Mouse (Mus musculus): ENCODE results near the gene Elp4.

Gene Elp4

DNA sequence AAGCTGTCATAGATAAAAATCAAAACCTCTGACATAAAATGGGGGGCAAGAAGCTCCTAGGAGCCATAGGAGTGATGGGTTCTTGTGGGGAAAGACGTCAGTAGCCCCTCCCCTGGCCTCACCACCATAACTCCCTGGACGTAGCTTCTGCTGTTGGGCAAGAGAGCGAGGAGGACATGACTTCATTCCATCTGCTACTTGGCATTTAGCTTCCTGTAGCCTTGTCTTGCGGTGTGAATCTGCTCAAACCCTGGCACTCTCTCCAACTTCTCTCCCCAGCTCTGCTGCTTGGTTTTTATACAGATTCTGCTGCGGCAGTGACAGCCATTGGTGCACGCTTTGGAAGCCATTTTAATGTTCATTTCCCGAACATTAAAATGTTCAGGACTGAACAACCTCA is 157.5 kb downstream of the Elp4 start:
- ATAC-seq (ENCODE audit: insufficient number of reproducible peaks, low FRiP score, low TSS enrichment), result peak; percentile 91

- no peak for ATAC-seq (ENCODE audit: insufficient number of reproducible peaks, low FRiP score, low TSS enrichment)
Measured at GRCm38 (mm10) chr2:105736166-105736565, 168.2 kb downstream of the Elp4 start.

DNA sequence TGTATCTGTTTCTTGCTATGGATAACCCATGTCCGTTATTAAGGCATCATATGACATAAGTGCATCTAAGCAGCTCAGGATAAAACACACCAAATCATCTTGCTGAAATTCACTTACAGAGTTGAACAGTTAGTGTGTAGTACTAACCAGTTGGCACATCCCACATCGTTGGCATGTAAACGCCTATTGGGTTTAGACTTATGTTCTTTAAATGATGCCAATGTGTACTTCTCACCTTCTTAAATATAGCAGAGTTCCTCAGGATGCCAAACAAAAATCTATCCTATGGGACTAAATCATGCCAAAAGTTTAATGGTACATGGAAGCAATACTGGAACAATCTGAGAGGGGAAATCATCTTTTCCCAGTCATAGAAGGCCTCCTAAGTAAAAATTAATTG is 173.7 kb downstream of the Elp4 start:
- no peak for ATAC-seq (ENCODE audit: insufficient number of reproducible peaks, low FRiP score, low TSS enrichment)

- no peak for ATAC-seq (ENCODE audit: insufficient number of reproducible peaks, low FRiP score, low TSS enrichment)
Measured at GRCm38 (mm10) chr2:105726657-105727056, 177.7 kb downstream of the Elp4 start.

- no peak for ATAC-seq (ENCODE audit: insufficient number of reproducible peaks, low FRiP score, low TSS enrichment)
Measured at GRCm38 (mm10) chr2:105715409-105716115, 188.8 kb downstream of the Elp4 start.

GRCm38 (mm10) chr2:105710511-105710910 is 193.9 kb downstream of the Elp4 start:
- no peak for ATAC-seq (ENCODE audit: insufficient number of reproducible peaks, low FRiP score, low TSS enrichment)

GRCm38 (mm10) chr2:105709126-105709525 is 195.2 kb downstream of the Elp4 start:
- no peak for ATAC-seq (ENCODE audit: insufficient number of reproducible peaks, low FRiP score, low TSS enrichment)

GRCm38 (mm10) chr2:105705320-105705719 is 199.0 kb downstream of the Elp4 start:
- no peak for ATAC-seq (ENCODE audit: insufficient number of reproducible peaks, low FRiP score, low TSS enrichment)

DNA sequence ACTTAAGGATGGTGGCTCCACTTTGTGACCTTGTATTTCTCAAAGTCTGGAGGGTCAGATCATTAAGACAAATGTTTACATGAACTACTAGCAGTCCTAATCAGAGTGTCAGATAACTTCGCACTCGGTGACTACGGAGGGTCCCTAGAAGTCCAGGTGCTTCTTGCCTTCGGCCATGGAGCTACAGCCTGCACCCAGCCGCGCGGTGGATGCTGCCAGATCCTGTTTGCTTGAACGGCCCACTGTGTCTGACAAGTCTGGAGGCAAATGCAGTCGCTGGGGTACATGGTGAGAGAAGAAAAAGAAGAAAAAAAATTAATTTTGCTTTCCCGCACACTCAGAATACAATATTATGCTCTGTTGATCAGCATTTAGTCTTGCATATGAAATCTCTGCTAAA is 201.8 kb downstream of the Elp4 start:
- ATAC-seq (ENCODE audit: insufficient number of reproducible peaks, low FRiP score, low TSS enrichment), result no peak

- no peak for ATAC-seq (ENCODE audit: insufficient number of reproducible peaks, low FRiP score, low TSS enrichment)
Measured at GRCm38 (mm10) chr2:105701781-105702180, 202.6 kb downstream of the Elp4 start.

GRCm38 (mm10) chr2:105698631-105699030 is 205.7 kb downstream of the Elp4 start:
- peak; percentile 57; the same call in 1 of the 2 replicates for ATAC-seq (ENCODE audit: insufficient number of reproducible peaks, low FRiP score, low TSS enrichment)

DNA sequence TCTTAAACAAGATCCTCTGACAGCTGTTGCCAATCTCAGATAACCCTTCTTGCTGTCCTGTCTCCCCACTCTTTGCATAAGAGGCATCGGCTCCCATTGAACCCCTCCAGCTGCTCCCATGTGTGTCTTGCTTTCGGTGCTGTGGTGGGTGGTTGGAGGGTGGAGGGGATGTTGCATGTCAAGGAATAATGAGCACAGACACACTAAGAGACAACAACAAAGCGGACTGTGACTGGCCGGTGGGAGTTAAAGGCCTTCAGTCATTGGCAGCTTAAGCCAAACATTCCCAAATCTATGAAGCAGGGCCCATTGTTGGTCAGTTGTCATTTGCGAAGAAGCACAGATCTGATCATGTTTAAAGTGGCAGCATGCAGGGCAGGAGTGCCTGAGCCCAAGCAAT is 206.6 kb downstream of the Elp4 start:
- no peak for ATAC-seq (ENCODE audit: insufficient number of reproducible peaks, low FRiP score, low TSS enrichment)

GRCm38 (mm10) chr2:105691296-105691695 is 213.1 kb downstream of the Elp4 start:
- no peak for ATAC-seq (ENCODE audit: insufficient number of reproducible peaks, low FRiP score, low TSS enrichment)

GRCm38 (mm10) chr2:105689771-105690639 is 214.4 kb downstream of the Elp4 start:
- no peak for ATAC-seq (ENCODE audit: insufficient number of reproducible peaks, low FRiP score, low TSS enrichment)

DNA sequence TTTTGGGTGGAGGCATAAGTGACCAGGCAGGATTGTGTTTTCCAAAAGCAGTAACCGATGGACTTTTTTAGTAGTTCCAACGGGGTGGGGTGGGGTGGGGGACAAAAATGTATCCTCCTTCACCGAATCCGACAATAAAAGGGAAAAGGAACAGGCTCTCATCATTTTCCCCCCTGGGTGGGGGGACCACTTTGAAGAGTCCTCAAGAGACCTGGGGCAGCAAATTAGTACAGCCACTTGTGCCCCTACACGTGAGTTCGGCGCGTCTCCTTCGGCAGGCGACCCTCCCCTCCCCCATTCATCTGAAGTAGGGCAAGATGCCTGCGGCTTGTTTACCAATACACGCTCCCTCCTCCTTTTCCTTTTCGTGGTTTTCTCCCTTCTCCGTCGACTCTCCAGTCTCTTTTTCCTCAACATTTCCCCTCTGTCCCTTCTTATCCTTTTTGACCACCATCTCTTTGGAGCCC is 215.0 kb downstream of the Elp4 start:
- no peak for ATAC-seq (ENCODE audit: insufficient number of reproducible peaks, low FRiP score, low TSS enrichment)

GRCm38 (mm10) chr2:105688436-105689303 is 215.7 kb downstream of the Elp4 start:
- peak; percentile 67 for ATAC-seq (ENCODE audit: insufficient number of reproducible peaks, low FRiP score, low TSS enrichment)

DNA sequence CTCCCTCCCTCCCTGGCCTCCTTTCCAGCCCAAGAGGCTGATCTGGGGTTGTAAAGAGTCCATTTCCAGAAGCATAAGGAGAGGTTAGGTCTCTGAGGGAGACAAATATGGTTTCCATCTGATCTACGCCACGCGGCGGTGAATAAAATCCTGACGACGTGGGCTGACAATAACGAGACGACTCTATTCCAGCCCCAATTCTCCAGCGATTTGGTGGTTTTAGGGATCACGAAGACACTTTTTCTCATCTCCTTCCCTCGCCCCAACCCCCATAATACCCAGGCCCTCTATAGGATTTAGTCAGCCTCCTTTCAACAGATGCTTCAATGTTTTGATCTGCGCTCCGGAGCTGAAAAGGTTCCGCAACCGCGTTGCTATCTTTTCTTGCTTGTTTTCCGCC is 216.4 kb downstream of the Elp4 start:
- peak; percentile 31 for ATAC-seq (ENCODE audit: insufficient number of reproducible peaks, low FRiP score, low TSS enrichment)

DNA sequence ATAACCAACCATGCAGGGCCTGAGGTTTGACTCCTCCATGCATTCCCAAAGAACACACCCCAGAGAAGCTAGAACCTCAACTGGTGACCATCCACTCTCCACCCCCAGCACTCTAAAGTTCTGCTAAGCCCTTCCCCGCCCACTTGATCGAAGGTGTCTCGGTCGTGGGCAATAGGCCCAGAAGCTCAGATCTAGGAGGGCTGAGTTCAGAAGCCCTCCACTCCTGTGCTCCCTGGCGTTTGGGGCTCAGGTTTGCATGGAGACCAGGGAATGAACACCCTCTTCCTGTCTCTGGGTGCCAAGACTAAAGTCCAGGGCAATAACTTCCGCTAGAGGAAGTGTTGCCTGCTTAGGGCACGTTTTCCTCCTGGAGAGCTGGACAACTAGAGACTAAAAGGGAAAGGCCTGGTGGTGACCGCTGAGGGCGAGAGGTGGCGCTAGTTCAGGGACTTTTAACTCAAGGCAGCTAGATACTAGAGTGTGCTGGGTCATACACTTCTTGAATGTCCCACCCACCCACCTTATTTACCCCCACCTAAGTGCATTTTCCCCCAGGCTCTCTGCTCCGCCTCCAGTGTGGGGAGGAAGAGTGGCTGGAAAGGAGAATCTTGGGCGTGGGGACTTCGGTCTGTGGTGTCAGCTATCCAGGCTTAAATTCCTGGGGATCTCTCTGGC is 216.9 kb downstream of the Elp4 start:
- peak; percentile 69 for ATAC-seq (ENCODE audit: insufficient number of reproducible peaks, low FRiP score, low TSS enrichment)

DNA sequence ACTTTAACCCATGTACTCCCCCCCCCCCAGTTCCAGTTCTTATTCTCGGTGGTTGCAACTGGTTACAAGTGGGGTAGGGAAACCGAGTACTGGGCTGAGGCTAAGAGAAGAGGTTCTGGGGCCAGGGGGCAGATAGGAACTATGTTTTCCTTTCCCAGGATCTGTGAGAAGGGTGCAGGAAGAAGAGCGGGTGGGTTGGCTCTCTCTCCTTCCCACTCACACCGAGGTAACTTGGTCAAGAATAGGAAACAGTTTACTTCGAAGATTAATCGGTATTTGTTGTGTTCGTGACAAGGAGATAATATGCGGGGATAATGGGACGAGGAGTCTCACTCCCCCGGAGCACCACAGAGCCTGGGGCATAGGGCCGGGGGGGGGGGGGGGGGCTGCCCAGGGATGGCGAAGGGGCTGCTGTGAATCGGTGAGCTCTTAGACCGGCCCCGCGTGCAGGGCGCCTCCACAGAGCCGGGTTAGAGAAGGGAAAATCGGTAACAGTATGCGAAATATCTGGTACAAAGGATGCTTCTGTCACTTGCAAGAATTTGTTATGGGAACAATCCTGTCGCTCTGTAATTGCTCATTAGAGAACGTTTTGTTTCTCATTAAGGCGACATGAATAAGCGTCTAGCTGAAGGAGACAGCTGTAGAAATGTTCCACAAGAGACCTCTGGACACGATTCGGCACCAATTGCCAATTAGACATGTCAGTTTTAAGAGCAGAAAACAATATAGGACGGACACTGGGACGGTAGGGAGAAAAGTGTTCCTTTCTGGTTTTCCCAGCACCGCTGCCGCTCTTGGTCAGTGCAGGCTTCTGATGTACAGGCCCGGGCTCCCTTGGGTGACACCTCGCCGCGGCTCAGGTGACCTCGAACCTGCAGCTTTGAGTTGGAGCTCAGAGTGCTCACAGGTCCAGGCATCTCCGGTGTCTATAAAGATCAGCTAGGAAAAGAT is 217.7 kb downstream of the Elp4 start:
- ATAC-seq (ENCODE audit: insufficient number of reproducible peaks, low FRiP score, low TSS enrichment), result no peak
